Mouse (Mus musculus): ENCODE data around the gene Retnla. TPM values are rescaled to one million over a fixed set of nuclear protein-coding genes. Genes with fewer than 3 reads are reported as not detected.
"Not testable (repeated sequence)": the region's sequence is repeated elsewhere in the genome, so short reads cannot be mapped to it uniquely, and the experiment has no call there.

Gene Retnla
- polyA plus RNA-seq, 1 experiment from 2014 or later, result not detected

- Histone ChIP-seq H3K9me3 (ENCODE audit: control insufficient read depth, low read length) (no peaks in the 10 kb centered on the region), H3K27me3 (ENCODE audit: control insufficient read depth, insufficient read depth, low read length) (no peaks in the 10 kb centered on the region), H3K4me3 (ENCODE audit: low read depth, low read length) (no peak overlapping the region), H3K4me2 (ENCODE audit: low read depth) (no peak overlapping the region), H3K27ac (ENCODE audit: low read depth, low read length) (no peak overlapping the region), H3K4me1 (ENCODE audit: control insufficient read depth, insufficient read depth, low read length) (no peaks in the 10 kb centered on the region), H3K9ac (ENCODE audit: low read length) (no peak overlapping the region), H3K36me3 (ENCODE audit: control insufficient read depth, insufficient read depth, low read length) (no peaks in the 10 kb centered on the region)
- ATAC-seq (ENCODE audit: insufficient read depth, low FRiP score, low TSS enrichment) (no peak), DNase-seq (ENCODE audit: low spot score) (no peak)
- WGBS, result 88% methylated on average over 6 of the region's 6 CpGs
Observed at GRCm38 (mm10) chr16:48818524-48818923, 23.8 kb upstream of the Retnla start.

GRCm38 (mm10) chr16:48826474-48826873 lies 15.9 kb upstream of the Retnla start:
- 89% methylated on average over 3 of the region's 3 CpGs for WGBS
- H3K9me3 ChIP-seq (ENCODE audit: control insufficient read depth, low read length), result no peaks in the 10 kb centered on the region
- H3K4me2 ChIP-seq (ENCODE audit: low read depth), result no peak overlapping the region
- no peaks in the 10 kb centered on the region for H3K36me3 ChIP-seq (ENCODE audit: control insufficient read depth, insufficient read depth, low read length)
- H3K4me3 ChIP-seq (ENCODE audit: low read depth, low read length), result no peak overlapping the region
- ATAC-seq (ENCODE audit: insufficient read depth, low FRiP score, low TSS enrichment), result no peak
- H3K27ac ChIP-seq (ENCODE audit: low read depth, low read length), result no peak overlapping the region
- no peak overlapping the region for H3K9ac ChIP-seq (ENCODE audit: low read length)
- H3K27me3 ChIP-seq (ENCODE audit: control insufficient read depth, insufficient read depth, low read length), result no peaks in the 10 kb centered on the region
- no peaks in the 10 kb centered on the region for H3K4me1 ChIP-seq (ENCODE audit: control insufficient read depth, insufficient read depth, low read length)
- no peak for DNase-seq (ENCODE audit: low spot score)

DNA sequence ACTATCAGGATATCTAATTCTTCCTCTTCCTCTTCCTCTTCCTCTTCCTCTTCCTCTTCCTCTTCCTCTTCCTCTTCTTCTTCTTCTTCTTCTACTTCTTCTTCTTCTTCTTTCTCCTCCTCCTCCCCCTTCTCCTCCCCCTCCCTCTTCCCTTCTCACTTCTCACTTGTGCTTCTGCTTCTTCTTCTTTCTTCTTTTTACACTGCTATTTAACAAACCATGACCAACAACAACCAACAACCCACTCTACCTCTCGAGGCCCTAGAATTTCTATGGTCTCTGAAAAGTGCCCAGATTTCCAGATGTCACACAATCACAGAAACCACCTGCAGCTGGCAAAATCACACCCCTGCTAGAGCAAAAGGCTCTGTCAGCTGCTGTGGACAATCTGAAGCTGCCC lies 14.7 kb upstream of the Retnla start:
- ATAC-seq (ENCODE audit: insufficient read depth, low FRiP score, low TSS enrichment) (no peak), DNase-seq (ENCODE audit: low spot score) (no peak)
- Histone ChIP-seq H3K4me2 (ENCODE audit: low read depth) (no peak overlapping the region), H3K4me3 (ENCODE audit: low read depth, low read length) (no peak overlapping the region), H3K27me3 (ENCODE audit: control insufficient read depth, insufficient read depth, low read length) (no peaks in the 10 kb centered on the region), H3K27ac (ENCODE audit: low read depth, low read length) (no peak overlapping the region), H3K4me1 (ENCODE audit: control insufficient read depth, insufficient read depth, low read length) (no peaks in the 10 kb centered on the region), H3K36me3 (ENCODE audit: control insufficient read depth, insufficient read depth, low read length) (no peaks in the 10 kb centered on the region), H3K9ac (ENCODE audit: low read length) (no peak overlapping the region), H3K9me3 (ENCODE audit: control insufficient read depth, low read length) (no peaks in the 10 kb centered on the region)
- 50% methylated on average over 1 of the region's 1 CpGs for WGBS

DNA sequence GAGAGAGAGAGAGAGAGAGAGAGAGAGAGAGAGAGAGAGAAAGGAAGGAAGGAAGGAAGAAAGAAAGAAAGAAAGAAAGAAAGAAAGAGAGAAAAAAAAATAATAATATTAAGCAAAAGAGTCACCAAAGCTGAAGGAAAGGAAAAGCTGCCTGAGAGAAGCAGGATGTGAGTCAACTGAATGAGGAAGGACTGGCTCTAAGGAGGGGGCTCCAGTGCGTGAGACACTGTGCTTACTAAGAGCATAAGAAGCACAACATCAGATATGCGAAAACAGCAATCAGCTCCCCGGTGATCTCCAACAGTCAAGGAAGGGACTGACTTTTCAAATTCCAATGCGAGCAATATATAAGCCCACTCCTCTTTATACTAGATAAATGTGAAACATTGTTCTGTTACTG lies 13.3 kb upstream of the Retnla start:
- H3K36me3 ChIP-seq (ENCODE audit: control insufficient read depth, insufficient read depth, low read length), result no peaks in the 10 kb centered on the region
- H3K27me3 ChIP-seq (ENCODE audit: control insufficient read depth, insufficient read depth, low read length), result no peaks in the 10 kb centered on the region
- no peak overlapping the region for H3K27ac ChIP-seq (ENCODE audit: low read depth, low read length)
- ATAC-seq (ENCODE audit: insufficient read depth, low FRiP score, low TSS enrichment) (no peak), DNase-seq (ENCODE audit: low spot score) (no peak)
- 89% methylated on average over 4 of the region's 4 CpGs for WGBS
- H3K4me2 ChIP-seq (ENCODE audit: low read depth), result no peak overlapping the region
- H3K9me3 ChIP-seq (ENCODE audit: control insufficient read depth, low read length), result no peaks in the 10 kb centered on the region
- H3K9ac ChIP-seq (ENCODE audit: low read length), result no peak overlapping the region
- H3K4me1 ChIP-seq (ENCODE audit: control insufficient read depth, insufficient read depth, low read length), result no peaks in the 10 kb centered on the region
- H3K4me3 ChIP-seq (ENCODE audit: low read depth, low read length), result no peak overlapping the region

DNA sequence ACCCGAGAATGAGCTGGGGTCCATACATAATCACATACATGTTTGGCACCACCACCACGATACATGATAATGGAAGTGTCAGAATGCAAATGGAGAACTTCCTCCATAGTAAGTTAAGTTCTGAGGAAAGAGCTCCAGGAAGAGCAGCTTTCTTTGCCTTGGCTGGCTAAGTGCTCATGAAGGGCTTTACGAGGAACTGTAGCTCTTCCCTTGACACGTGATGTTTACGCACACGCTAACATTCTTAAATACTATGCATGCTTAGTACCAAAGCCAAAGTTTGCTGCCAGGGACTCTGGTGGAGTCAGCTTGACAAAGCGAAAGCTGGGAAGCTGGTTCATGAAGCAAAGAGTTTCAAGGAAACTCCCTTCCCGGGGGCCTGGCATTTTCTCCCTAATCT lies 10.3 kb upstream of the Retnla start:
- ATAC-seq (ENCODE audit: insufficient read depth, low FRiP score, low TSS enrichment), result no peak
- H3K9me3 ChIP-seq (ENCODE audit: control insufficient read depth, low read length), result no peaks in the 10 kb centered on the region

GRCm38 (mm10) chr16:48833626-48834025 lies 8.7 kb upstream of the Retnla start:
- ATAC-seq (ENCODE audit: insufficient read depth, low FRiP score, low TSS enrichment), result not testable (repeated sequence)

More for the DNA sequence above, 10.3 kb upstream of the Retnla start:
- no peaks in the 10 kb centered on the region for H3K27me3 ChIP-seq (ENCODE audit: control insufficient read depth, insufficient read depth, low read length)
- no peak overlapping the region for H3K27ac ChIP-seq (ENCODE audit: low read depth, low read length)
- DNase-seq (ENCODE audit: low spot score), result no peak
- 89% methylated on average over 7 of the region's 8 CpGs for WGBS
- no peak overlapping the region for H3K4me2 ChIP-seq (ENCODE audit: low read depth)
- no peak overlapping the region for H3K9ac ChIP-seq (ENCODE audit: low read length)
- no peak overlapping the region for H3K4me3 ChIP-seq (ENCODE audit: low read depth, low read length)
- H3K36me3 ChIP-seq (ENCODE audit: control insufficient read depth, insufficient read depth, low read length), result no peaks in the 10 kb centered on the region
- no peaks in the 10 kb centered on the region for H3K4me1 ChIP-seq (ENCODE audit: control insufficient read depth, insufficient read depth, low read length)

GRCm38 (mm10) chr16:48843671-48844386 lies 1.5 kb downstream of the Retnla start:
- no peaks in the 10 kb centered on the region for H3K36me3 ChIP-seq (ENCODE audit: control insufficient read depth, insufficient read depth, low read length)
- H3K4me1 ChIP-seq (ENCODE audit: control insufficient read depth, insufficient read depth, low read length), result no peaks in the 10 kb centered on the region
- H3K27me3 ChIP-seq (ENCODE audit: control insufficient read depth, insufficient read depth, low read length), result no peaks in the 10 kb centered on the region
- no peak overlapping the region for H3K27ac ChIP-seq (ENCODE audit: low read depth, low read length)
- H3K4me2 ChIP-seq (ENCODE audit: low read depth), result no peak overlapping the region
- H3K9me3 ChIP-seq (ENCODE audit: control insufficient read depth, low read length), result no peaks in the 10 kb centered on the region
- H3K9ac ChIP-seq (ENCODE audit: low read length), result no peak overlapping the region
- DNase-seq (ENCODE audit: low spot score) (no peak), ATAC-seq (ENCODE audit: insufficient read depth, low FRiP score, low TSS enrichment) (no peak)
- no peak overlapping the region for H3K4me3 ChIP-seq (ENCODE audit: low read depth, low read length)
- WGBS, result 89% methylated on average over 4 of the region's 4 CpGs

More at GRCm38 (mm10) chr16:48833626-48834025, 8.7 kb upstream of the Retnla start:
- H3K4me2 ChIP-seq (ENCODE audit: low read depth); H3K27me3 ChIP-seq (ENCODE audit: control insufficient read depth, insufficient read depth, low read length); H3K27ac ChIP-seq (ENCODE audit: low read depth, low read length); H3K9me3 ChIP-seq (ENCODE audit: control insufficient read depth, low read length); H3K9ac ChIP-seq (ENCODE audit: low read length); DNase-seq (ENCODE audit: low spot score); H3K4me3 ChIP-seq (ENCODE audit: low read depth, low read length); H3K36me3 ChIP-seq (ENCODE audit: control insufficient read depth, insufficient read depth, low read length); H3K4me1 ChIP-seq (ENCODE audit: control insufficient read depth, insufficient read depth, low read length): not testable (repeated sequence)
- WGBS, result 74% methylated on average over 1 of the region's 1 CpGs

GRCm38 (mm10) chr16:48865004-48865403 lies 22.7 kb downstream of the Retnla start:
- H3K27me3 ChIP-seq (ENCODE audit: control insufficient read depth, insufficient read depth, low read length); H3K36me3 ChIP-seq (ENCODE audit: control insufficient read depth, insufficient read depth, low read length); DNase-seq (ENCODE audit: low spot score); H3K27ac ChIP-seq (ENCODE audit: low read depth, low read length); H3K9ac ChIP-seq (ENCODE audit: low read length); H3K4me3 ChIP-seq (ENCODE audit: low read depth, low read length); H3K4me2 ChIP-seq (ENCODE audit: low read depth); H3K4me1 ChIP-seq (ENCODE audit: control insufficient read depth, insufficient read depth, low read length); H3K9me3 ChIP-seq (ENCODE audit: control insufficient read depth, low read length); ATAC-seq (ENCODE audit: insufficient read depth, low FRiP score, low TSS enrichment): not testable (repeated sequence)
- WGBS, result 81% methylated on average over 1 of the region's 1 CpGs

- Histone ChIP-seq H3K9ac (ENCODE audit: low read length) (no peak overlapping the region), H3K36me3 (ENCODE audit: control insufficient read depth, insufficient read depth, low read length) (no peaks in the 10 kb centered on the region), H3K27ac (ENCODE audit: low read depth, low read length) (no peak overlapping the region), H3K4me2 (ENCODE audit: low read depth) (no peak overlapping the region), H3K27me3 (ENCODE audit: control insufficient read depth, insufficient read depth, low read length) (no peaks in the 10 kb centered on the region), H3K4me3 (ENCODE audit: low read depth, low read length) (no peak overlapping the region), H3K4me1 (ENCODE audit: control insufficient read depth, insufficient read depth, low read length) (no peaks in the 10 kb centered on the region), H3K9me3 (ENCODE audit: control insufficient read depth, low read length) (no peaks in the 10 kb centered on the region)
- no peak for DNase-seq (ENCODE audit: low spot score)
- no peak for ATAC-seq (ENCODE audit: insufficient read depth, low FRiP score, low TSS enrichment)
- WGBS, result 86% methylated on average over 2 of the region's 2 CpGs
Observed at GRCm38 (mm10) chr16:48867690-48868089, 25.3 kb downstream of the Retnla start.

All from neural tube, embryonic 11.5 days (tissue).